ENCODE assay signal across 21 mouse cellular contexts in genomic region chr9:28281025-28281424, GRCm38 (mm10).
DNase-seq lines count a peak whose midpoint lies in the region; ATAC-seq and TF ChIP-seq lines count a peak whose summit lies in the region.
"Had no signal": no experiment of that assay in that cellular context is flagged by ENCODE, and none has a peak within 500 bp of the region (broad histone marks: within the 10 kb centered on the region; RNA-seq: fewer than 3 reads in every experiment).

No protein-coding gene starts in this region.

- no peak for TF ChIP-seq EP300 in stomach, postnatal 0 days (optimal IDR thresholded peaks at IDR 0.05)

- no peaks in the 10 kb centered on the region for H3K27me3 ChIP-seq in heart, embryonic 12.5 days (replicated peaks)
- no peaks in the 10 kb centered on the region for H3K27me3 ChIP-seq in stomach, embryonic 16.5 days (ENCODE audit: control insufficient read depth, insufficient read depth, low read length)
- H3K27me3 ChIP-seq in stomach, postnatal 0 days (ENCODE audit: control insufficient read depth, insufficient read depth, low read length): no peaks in the 10 kb centered on the region
- H3K27me3 ChIP-seq in limb, embryonic 10.5 days (ENCODE audit: low read depth, poor library complexity, severe bottlenecking): no peaks in the 10 kb centered on the region
- H3K27me3 ChIP-seq: liver, embryonic 13.5 days; midbrain, embryonic 12.5 days had no signal

- H3K36me3 ChIP-seq in heart, embryonic 12.5 days: no peaks in the 10 kb centered on the region
- no peaks in the 10 kb centered on the region for H3K36me3 ChIP-seq in stomach, embryonic 16.5 days (ENCODE audit: control insufficient read depth, insufficient read depth, low read length)
- no peaks in the 10 kb centered on the region for H3K36me3 ChIP-seq in stomach, postnatal 0 days (ENCODE audit: control insufficient read depth, insufficient read depth, low read length)
- H3K36me3 ChIP-seq in limb, embryonic 10.5 days: no peaks in the 10 kb centered on the region
- H3K36me3 ChIP-seq: limb, embryonic 12.5 days; liver, embryonic 13.5 days; midbrain, embryonic 12.5 days had no signal

- no peak overlapping the region for H3K4me3 ChIP-seq in heart, embryonic 12.5 days
- H3K4me3 ChIP-seq in stomach, embryonic 16.5 days (replicated peaks; ENCODE audit: low read length): no peak overlapping the region
- H3K4me3 ChIP-seq in stomach, postnatal 0 days (ENCODE audit: low read depth, low read length): no peak overlapping the region
- no peak overlapping the region for H3K4me3 ChIP-seq in limb, embryonic 10.5 days
- H3K4me3 ChIP-seq: limb, embryonic 12.5 days; liver, embryonic 13.5 days; midbrain, embryonic 12.5 days; myocyte had no signal

- DNase-seq in heart, adult 18-20 months: peak; percentile 57 to 61
- DNase-seq in stomach, postnatal 0 days (ENCODE audit: low spot score): no peak
- peak; percentile 53 to 64 for DNase-seq in heart, postnatal 10 days
- no peak for DNase-seq in limb, embryonic 10.5 days (ENCODE audit: low spot score)
- no peak for DNase-seq in adrenal gland, postnatal 25 days
- DNase-seq: adrenal gland, postnatal 36 days; cerebellum, adult 9-11 months; kidney, adult 11 months; liver, embryonic 13.5 days; retina, postnatal 1 day; thymus, adult 18-20 months had no signal

- H3K9ac ChIP-seq in heart, embryonic 12.5 days: no peak overlapping the region
- no peak overlapping the region for H3K9ac ChIP-seq in stomach, embryonic 16.5 days (ENCODE audit: low read length)
- H3K9ac ChIP-seq in stomach, postnatal 0 days (ENCODE audit: low read length): no peak overlapping the region
- H3K9ac ChIP-seq: limb, embryonic 12.5 days; liver, embryonic 13.5 days; midbrain, embryonic 12.5 days had no signal

- H3K9me3 ChIP-seq in heart, embryonic 12.5 days (replicated peaks): no peaks in the 10 kb centered on the region
- H3K9me3 ChIP-seq in stomach, embryonic 16.5 days (replicated peaks; ENCODE audit: control insufficient read depth, low read length): no peaks in the 10 kb centered on the region
- H3K9me3 ChIP-seq in stomach, postnatal 0 days (ENCODE audit: control insufficient read depth, low read length): no peaks in the 10 kb centered on the region
- H3K9me3 ChIP-seq in limb, embryonic 10.5 days (replicated peaks): no peaks in the 10 kb centered on the region
- H3K9me3 ChIP-seq: limb, embryonic 12.5 days; liver, embryonic 13.5 days; midbrain, embryonic 12.5 days had no signal

- no peak overlapping the region for H3K4me2 ChIP-seq in heart, embryonic 12.5 days
- H3K4me2 ChIP-seq in stomach, embryonic 16.5 days (ENCODE audit: low read depth, low read length): no peak overlapping the region
- no peak overlapping the region for H3K4me2 ChIP-seq in stomach, postnatal 0 days (replicated peaks; ENCODE audit: low read depth)
- H3K4me2 ChIP-seq: limb, embryonic 12.5 days; liver, embryonic 13.5 days; midbrain, embryonic 12.5 days had no signal

- H3K4me1 ChIP-seq in heart, embryonic 12.5 days (replicated peaks): peaks cover 17% of the 10 kb centered on the region
- H3K4me1 ChIP-seq in stomach, embryonic 16.5 days (ENCODE audit: control insufficient read depth, insufficient read depth, low read length): no peaks in the 10 kb centered on the region
- H3K4me1 ChIP-seq in stomach, postnatal 0 days (replicated peaks; ENCODE audit: control insufficient read depth, insufficient read depth): no peaks in the 10 kb centered on the region
- no peaks in the 10 kb centered on the region for H3K4me1 ChIP-seq in limb, embryonic 10.5 days
- H3K4me1 ChIP-seq: limb, embryonic 12.5 days; liver, embryonic 13.5 days; midbrain, embryonic 12.5 days had no signal

- 32% methylated on average over 3 of the region's 3 CpGs for WGBS in heart, embryonic 12.5 days
- WGBS in stomach, embryonic 16.5 days: 28% methylated on average over 3 of the region's 3 CpGs
- 23% methylated on average over 3 of the region's 3 CpGs for WGBS in stomach, postnatal 0 days
- WGBS in limb, embryonic 10.5 days: 54% methylated on average over 3 of the region's 3 CpGs

- no peak overlapping the region for H3K27ac ChIP-seq in heart, embryonic 12.5 days (ENCODE audit: poor library complexity, severe bottlenecking)
- no peak overlapping the region for H3K27ac ChIP-seq in stomach, embryonic 16.5 days (ENCODE audit: low read length)
- H3K27ac ChIP-seq in stomach, postnatal 0 days (replicated peaks): no peak overlapping the region
- no peak overlapping the region for H3K27ac ChIP-seq in limb, embryonic 10.5 days
- H3K27ac ChIP-seq: kidney, postnatal 0 days; limb, embryonic 12.5 days; liver, embryonic 13.5 days; macrophage; midbrain, embryonic 12.5 days had no signal

- intact Hi-C loops in heart, postnatal 10 days (cut with DNase I): no loop called here

- TF ChIP-seq CTCF in stomach, postnatal 0 days (IDR thresholded peaks at IDR 0.05; ENCODE audit: low read depth): no peak

- ATAC-seq in heart, embryonic 12.5 days (ENCODE audit: insufficient number of reproducible peaks, low FRiP score): no peak
- ATAC-seq in stomach, embryonic 16.5 days (ENCODE audit: insufficient read depth, low FRiP score): 0 out of 2 replicates have a peak, but pooled peaks have one; percentile 13
- ATAC-seq in stomach, postnatal 0 days (ENCODE audit: low FRiP score, low TSS enrichment): no peak
- ATAC-seq: activated CD4-positive, CD25-positive, alpha-beta regulatory T cell, adult 4 months; hindbrain, embryonic 16.5 days; Patski had no signal

Comparison
In these comparisons a context has a peak if more than half of its experiments do, and no peak if none do; other contexts are left out.
1. DNase-seq: peak in heart, adult 18-20 months (2 of 2) and heart, postnatal 10 days (2 of 2); none in stomach, postnatal 0 days (single experiment), limb, embryonic 10.5 days (single experiment) and adrenal gland, postnatal 25 days (single experiment).